Mouse (Mus musculus): ENCODE results near the gene Pak1.
A peak's percentile ranks its signal among the peaks of the same experiment; 100 is the strongest.
"Not testable (repeated sequence)": the region's sequence is repeated elsewhere in the genome, so short reads cannot be mapped to it uniquely, and the experiment has no call there.

The Pak1 gene

GRCm38 (mm10) chr7:97849557-97849956 lies 61.2 kb downstream of the Pak1 start:
- not testable (repeated sequence) for DNase-seq (ENCODE audit: low spot score)

- DNase-seq (ENCODE audit: low spot score), result no peak
Measured at GRCm38 (mm10) chr7:97850331-97850730, 62.0 kb downstream of the Pak1 start.

GRCm38 (mm10) chr7:97863512-97863911 lies 75.2 kb downstream of the Pak1 start:
- DNase-seq (ENCODE audit: low spot score), result no peak

- DNase-seq (ENCODE audit: low spot score), result no peak
Measured at GRCm38 (mm10) chr7:97864531-97864930, 76.2 kb downstream of the Pak1 start.

GRCm38 (mm10) chr7:97867866-97868265 lies 79.5 kb downstream of the Pak1 start:
- DNase-seq (ENCODE audit: low spot score), result no peak

- DNase-seq (ENCODE audit: low spot score), result no peak
Measured at GRCm38 (mm10) chr7:97868766-97869165, 80.4 kb downstream of the Pak1 start.

GRCm38 (mm10) chr7:97872396-97872795 lies 84.1 kb downstream of the Pak1 start:
- no peak for DNase-seq (ENCODE audit: low spot score)

- no peak for DNase-seq (ENCODE audit: low spot score)
Measured at GRCm38 (mm10) chr7:97873317-97873716, 85.0 kb downstream of the Pak1 start.

- no peak for DNase-seq (ENCODE audit: low spot score)
Measured at GRCm38 (mm10) chr7:97877846-97878538, 89.7 kb downstream of the Pak1 start.

- no peak for DNase-seq (ENCODE audit: low spot score)
Measured at GRCm38 (mm10) chr7:97911646-97912045, 123.3 kb downstream of the Pak1 start.

GRCm38 (mm10) chr7:97914833-97915516 lies 126.6 kb downstream of the Pak1 start:
- no peak for DNase-seq (ENCODE audit: low spot score)

GRCm38 (mm10) chr7:97919742-97920141 lies 131.4 kb downstream of the Pak1 start, which contains the start of gene Gdpd4:
Gene Gdpd4, plus strand, starts transcription at chr7:97919955.
- no peak for DNase-seq (ENCODE audit: low spot score)

GRCm38 (mm10) chr7:97925819-97926218 lies 137.5 kb downstream of the Pak1 start:
- DNase-seq (ENCODE audit: low spot score), result peak; percentile 16

GRCm38 (mm10) chr7:97926978-97927377 lies 138.6 kb downstream of the Pak1 start:
- no peak for DNase-seq (ENCODE audit: low spot score)

- no peak for DNase-seq (ENCODE audit: low spot score)
Measured at GRCm38 (mm10) chr7:97944485-97944884, 156.1 kb downstream of the Pak1 start.
